In the genomic region with DNA sequence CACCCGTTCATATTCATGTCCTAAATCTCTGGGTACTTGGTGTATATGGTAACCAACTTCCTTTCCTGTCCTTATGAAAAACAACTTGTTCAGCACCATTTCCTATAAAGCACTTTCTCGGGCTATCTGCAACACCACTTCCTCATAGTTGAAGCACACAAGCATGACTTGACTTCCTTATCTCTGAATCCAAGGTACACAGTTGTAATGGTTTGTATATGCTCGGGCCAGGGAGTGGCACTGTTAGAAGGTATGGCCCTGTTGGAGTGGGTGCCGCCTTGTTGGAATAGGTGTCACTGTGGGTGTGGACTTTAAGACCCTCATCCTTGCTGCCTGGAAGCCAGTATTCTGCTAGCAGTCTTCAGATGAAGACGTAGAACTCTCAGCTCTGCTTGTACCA, we compare ENCODE assay signal across 8 mouse cellular contexts. TPM values are rescaled to one million over a fixed set of nuclear protein-coding genes. Genes with fewer than 3 reads are reported as not detected.
DNase-seq lines count a peak whose midpoint lies in the region; ATAC-seq and TF ChIP-seq lines count a peak whose summit lies in the region.
"Had no signal": no experiment of that assay in that cellular context is flagged by ENCODE, and none has a peak within 500 bp of the region (broad histone marks: within the 10 kb centered on the region; RNA-seq: fewer than 3 reads in every experiment).

No protein-coding gene starts in this region.

- H3K4me1 ChIP-seq in bone marrow macrophage, adult 2 months (ENCODE audit: control insufficient read depth, insufficient read depth, low read length): peaks cover 40% of the 10 kb centered on the region
- peaks cover 26% of the 10 kb centered on the region for H3K4me1 ChIP-seq in liver, embryonic 11.5 days (replicated peaks; ENCODE audit: control insufficient read depth, insufficient read depth, low read length)
- peaks cover 12% of the 10 kb centered on the region; the same call in 1 of the 2 replicates for H3K4me1 ChIP-seq in small intestine, adult 2 months (ENCODE audit: control insufficient read depth, insufficient read depth, insufficient read length, low read length)
- no peaks in the 10 kb centered on the region for H3K4me1 ChIP-seq in forebrain, embryonic 12.5 days

- no peaks in the 10 kb centered on the region for H3K27me3 ChIP-seq in liver, embryonic 11.5 days (replicated peaks; ENCODE audit: control insufficient read depth, insufficient read depth, low read length)
- H3K27me3 ChIP-seq in small intestine, adult 2 months (ENCODE audit: control insufficient read depth, insufficient read depth, low read length): no peaks in the 10 kb centered on the region
- H3K27me3 ChIP-seq in forebrain, embryonic 12.5 days: no peaks in the 10 kb centered on the region

- no peaks in the 10 kb centered on the region for H3K9me3 ChIP-seq in liver, embryonic 11.5 days (ENCODE audit: control insufficient read depth, low read length)
- H3K9me3 ChIP-seq in forebrain, embryonic 12.5 days: no peaks in the 10 kb centered on the region

- no peaks in the 10 kb centered on the region for H3K36me3 ChIP-seq in liver, embryonic 11.5 days (ENCODE audit: control insufficient read depth, insufficient read depth, low read length)
- 0 out of 2 replicates have a peak, but pooled peaks cover 2% of the 10 kb centered on the region for H3K36me3 ChIP-seq in small intestine, adult 2 months (ENCODE audit: control insufficient read depth, insufficient read depth, low read length)
- H3K36me3 ChIP-seq in forebrain, embryonic 12.5 days (replicated peaks): no peaks in the 10 kb centered on the region

- 35% methylated on average over 5 of the region's 5 CpGs for WGBS in liver, embryonic 11.5 days
- WGBS in small intestine, adult 2 months: 17% methylated on average over 5 of the region's 5 CpGs
- WGBS in forebrain, embryonic 12.5 days: 95% methylated on average over 5 of the region's 5 CpGs

- TF ChIP-seq CTCF in bone marrow macrophage, adult 2 months (IDR thresholded peaks at IDR 0.05; ENCODE audit: low read depth, low read length): no peak
- no peak for TF ChIP-seq CTCF in small intestine, adult 2 months (IDR thresholded peaks at IDR 0.05; ENCODE audit: extremely low read depth, insufficient read length, insufficient replicate concordance, low read depth, low read length)

- peak overlapping the region; percentile 31; the same call in 1 of the 2 replicates for H3K4me2 ChIP-seq in liver, embryonic 11.5 days
- no peak overlapping the region for H3K4me2 ChIP-seq in forebrain, embryonic 12.5 days

- TF ChIP-seq POLR2A in bone marrow macrophage, adult 2 months (IDR thresholded peaks at IDR 0.05; ENCODE audit: borderline replicate concordance, low read depth, low read length): no peak
- TF ChIP-seq POLR2A in small intestine, adult 2 months (IDR thresholded peaks at IDR 0.05; ENCODE audit: low read depth, low read length): no peak

- H3K27ac ChIP-seq in bone marrow macrophage, adult 2 months (ENCODE audit: insufficient read depth, low read depth, low read length): peak overlapping the region; percentile 57
- H3K27ac ChIP-seq in liver, embryonic 11.5 days (ENCODE audit: low read depth, low read length): 0 out of 2 replicates have a peak overlapping the region, but pooled peaks have one; percentile 20
- peak overlapping the region; percentile 83; the same call in 1 of the 2 replicates for H3K27ac ChIP-seq in small intestine, adult 2 months (ENCODE audit: insufficient read depth, low read depth, low read length)
- H3K27ac ChIP-seq in forebrain, embryonic 12.5 days: no peak overlapping the region
- H3K27ac ChIP-seq: hindbrain, postnatal 0 days had no signal

- no peak overlapping the region for H3K4me3 ChIP-seq in bone marrow macrophage, adult 2 months (ENCODE audit: insufficient read depth, low read length)
- no peak overlapping the region for H3K4me3 ChIP-seq in liver, embryonic 11.5 days (ENCODE audit: low read depth, low read length)
- no peak overlapping the region for H3K4me3 ChIP-seq in small intestine, adult 2 months (ENCODE audit: low read depth, low read length)
- H3K4me3 ChIP-seq in forebrain, embryonic 12.5 days (replicated peaks): no peak overlapping the region

- peak; percentile 19 to 35 for DNase-seq in CD8-positive naive resting alpha-beta T cell, adult 2 months (ENCODE audit: low read depth in 2 of 2, low spot score in 2 of 2)
- peak; percentile 42 for DNase-seq in liver, embryonic 11.5 days (ENCODE audit: low spot score)
- DNase-seq in cerebellum, adult 11-12 months: no peak
- no peak for DNase-seq in layer of hippocampus, postnatal 36 days

- no peak overlapping the region for H3K9ac ChIP-seq in liver, embryonic 11.5 days (ENCODE audit: low read depth, low read length)
- no peak overlapping the region for H3K9ac ChIP-seq in forebrain, embryonic 12.5 days

- peak; percentile 95 for ATAC-seq in liver, embryonic 11.5 days (replicated peaks; ENCODE audit: low FRiP score)
- no peak for ATAC-seq in forebrain, embryonic 12.5 days (ENCODE audit: low FRiP score)
- ATAC-seq: hindbrain, postnatal 0 days had no signal

RNA-seq across cellular contexts. Expression of gene Kif2a, which starts 23.3 kb away (rescaled TPM):
- 49.3 and 52.1 TPM in 2 replicates for polyA plus RNA-seq in bone marrow macrophage, adult 2 months (2012; ENCODE audit: insufficient read depth, insufficient read length, missing spikeins)
- polyA plus RNA-seq in liver, embryonic 11.5 days (2014; fragmentation: Nextera tagmentation; extraction: Ambion mirVana): 22.0 and 22.5 TPM in 2 replicates
- polyA plus RNA-seq in small intestine, adult 2 months (2012; rRNA removed): 0.32 and 0.95 TPM in 2 replicates
- 22.7 and 31.9 TPM in 2 replicates for polyA plus RNA-seq in forebrain, embryonic 12.5 days (2016; fragmentation: Nextera tagmentation; extraction: Ambion mirVana)
- total RNA-seq in layer of hippocampus, postnatal 36 days (2021): 100 to 1,000 TPM; 117 to 123 TPM

RNA-seq across cellular contexts. Expression of gene Dimt1, which starts 51.7 kb away (rescaled TPM):
- polyA plus RNA-seq in bone marrow macrophage, adult 2 months (2012; ENCODE audit: insufficient read depth, insufficient read length, missing spikeins): 9.3 and 9.4 TPM in 2 replicates
- 47.2 and 51.1 TPM in 2 replicates for polyA plus RNA-seq in liver, embryonic 11.5 days (2014; fragmentation: Nextera tagmentation; extraction: Ambion mirVana)
- polyA plus RNA-seq in small intestine, adult 2 months (2012; rRNA removed): 0.46 and 0.60 TPM in 2 replicates
- polyA plus RNA-seq in forebrain, embryonic 12.5 days (2016; fragmentation: Nextera tagmentation; extraction: Ambion mirVana): 43.6 and 45.3 TPM in 2 replicates
- 10 to 100 TPM; 23.5 to 27.1 TPM for total RNA-seq in layer of hippocampus, postnatal 36 days (2021)

Comparison
In these comparisons a context has a peak if more than half of its experiments do, and no peak if none do; other contexts are left out.
1. DNase-seq: peak in CD8-positive naive resting alpha-beta T cell, adult 2 months (2 of 2) and liver, embryonic 11.5 days (single experiment); none in cerebellum, adult 11-12 months (single experiment) and layer of hippocampus, postnatal 36 days (0 of 2).
2. RNA of gene Kif2a, which starts 23.3 kb away (polyA plus RNA-seq): 49.3 to 52.1 TPM in bone marrow macrophage, adult 2 months, 22.7 to 31.9 TPM in forebrain, embryonic 12.5 days and 22.0 to 22.5 TPM in liver, embryonic 11.5 days; 0.32 to 0.95 TPM in small intestine, adult 2 months; every median in the first group is over 10 times any median in the second.